Mouse (Mus musculus) forebrain, embryonic 12.5 days (tissue): ENCODE measurements around the gene Rcc1l. TPM values are rescaled to one million over a fixed set of nuclear protein-coding genes. Genes with fewer than 3 reads are reported as not detected.
A peak's percentile ranks its signal among the peaks of the same experiment; 100 is the strongest.

ENCODE experiments used
- ATAC-seq: fragments of 200-750 bp; cut with Nextera tagmentation; 2 replicates; pipeline ENCODE4 v1.8.0; 2017; ENCODE audit warnings: moderate TSS enrichment; ENCODE audit not compliant: low FRiP score
- H3K27ac ChIP-seq: fragments of 300-500 bp; sonication (generic); 2 replicates; pipeline ENCODE4 v1.5.1; 2016; ENCODE audit warnings: mild to moderate bottlenecking
- H3K27me3 ChIP-seq: fragments of 300-500 bp; sonication (generic); 2 replicates; pipeline ENCODE4 v1.6.1; 2016; ENCODE audit warnings: mild to moderate bottlenecking
- H3K36me3 ChIP-seq: fragments of 300-500 bp; sonication (generic); replicated peaks from 2 replicates; pipeline ENCODE4 v1.6.1; 2016; ENCODE audit warnings: mild to moderate bottlenecking
- H3K4me1 ChIP-seq: fragments of 300-500 bp; sonication (generic); 2 replicates; pipeline ENCODE4 v1.6.1; 2016
- H3K4me2 ChIP-seq: fragments of 300-500 bp; sonication (generic); 2 replicates; pipeline ENCODE4 v1.6.1; 2016; ENCODE audit warnings: mild to moderate bottlenecking, moderate library complexity
- H3K4me3 ChIP-seq: fragments of 300-500 bp; sonication (generic); replicated peaks from 2 replicates; pipeline ENCODE4 v1.5.1; 2016; ENCODE audit warnings: mild to moderate bottlenecking
- H3K9ac ChIP-seq: fragments of 300-500 bp; sonication (generic); 2 replicates; pipeline ENCODE4 v1.6.1; 2016; ENCODE audit warnings: mild to moderate bottlenecking
- H3K9me3 ChIP-seq: fragments of 300-500 bp; sonication (generic); 2 replicates; pipeline ENCODE4 v1.6.1; 2016
- WGBS: fragments of 180-500 bp; shearing (Covaris S2); methylation state at CpG from one replicate; pipeline ENCODE4 v1.1.7; 2016; 5-methylcytosine and 5-hydroxymethylcytosine counted together
- polyA plus RNA-seq: library from polyadenylated mRNA; unstranded; fragments of >200 nt; fragmentation: Nextera tagmentation; extraction: Ambion mirVana; gene quantifications from 2 replicates; pipeline ENCODE4 v1.2.1, GENCODE M21; 2016

Gene Rcc1l
- polyA plus RNA-seq, 1 experiment from 2014 or later, result 29.4 TPM

DNA sequence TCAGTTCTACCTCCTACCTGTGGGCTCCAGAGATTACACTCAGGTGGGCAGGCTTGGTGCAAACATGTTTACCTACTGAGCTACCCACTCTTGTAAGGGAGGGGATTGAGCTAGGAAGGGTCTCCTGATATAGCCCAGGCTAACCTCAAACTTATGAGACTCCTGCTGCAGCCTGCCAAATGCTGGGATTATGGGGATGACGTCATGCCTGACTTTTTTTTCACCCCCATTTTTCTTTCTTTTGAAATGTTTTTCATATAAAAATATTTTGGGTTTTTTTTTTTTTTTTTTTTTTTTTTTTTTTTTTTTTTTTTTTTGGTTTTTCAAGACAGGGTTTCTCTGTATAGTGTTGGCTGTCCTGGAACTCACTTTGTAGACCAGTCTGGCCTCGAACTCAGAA lies 50.3 kb downstream of the Rcc1l start:
- 91% methylated on average over 2 of the region's 2 CpGs for WGBS
- ATAC-seq, result no peak

DNA sequence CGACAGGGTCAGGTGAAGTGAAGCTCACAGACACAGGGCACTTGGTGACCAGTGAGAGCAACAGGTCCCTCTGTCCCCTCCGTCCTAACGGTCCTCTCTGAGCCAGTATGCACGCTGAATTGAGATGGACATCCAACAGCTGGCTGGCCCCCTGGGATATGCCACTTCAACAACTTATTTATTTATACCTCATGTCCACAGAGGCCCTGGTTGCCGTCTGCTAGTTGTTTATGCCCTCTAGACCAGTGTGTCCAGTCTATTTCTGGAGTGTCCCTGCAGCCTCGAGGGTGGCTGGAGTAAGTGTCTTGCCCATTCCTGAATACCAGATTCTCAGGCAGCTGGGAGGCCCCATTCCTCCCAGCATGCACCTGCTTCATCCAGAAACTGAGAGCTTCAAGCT lies 52.7 kb downstream of the Rcc1l start:
- 0 out of 2 replicates have a peak, but pooled peaks cover 7% of the 10 kb centered on the region for H3K9me3 ChIP-seq
- peaks cover 9% of the 10 kb centered on the region; the same call in 1 of the 2 replicates for H3K4me1 ChIP-seq
- no peak for ATAC-seq
- no peak overlapping the region for H3K4me3 ChIP-seq
- no peak overlapping the region for H3K9ac ChIP-seq
- H3K4me2 ChIP-seq, result no peak overlapping the region
- WGBS, result 92% methylated on average over 6 of the region's 6 CpGs
- H3K27me3 ChIP-seq, result no peaks in the 10 kb centered on the region
- H3K27ac ChIP-seq, result no peak overlapping the region
- peaks cover 22% of the 10 kb centered on the region for H3K36me3 ChIP-seq

More for the DNA sequence above, 50.3 kb downstream of the Rcc1l start:
- no peak overlapping the region for H3K9ac ChIP-seq
- no peaks in the 10 kb centered on the region for H3K27me3 ChIP-seq
- peaks cover 6% of the 10 kb centered on the region; the same call in 1 of the 2 replicates for H3K4me1 ChIP-seq
- no peak overlapping the region for H3K27ac ChIP-seq
- H3K4me3 ChIP-seq, result no peak overlapping the region
- H3K4me2 ChIP-seq, result no peak overlapping the region
- peaks cover 22% of the 10 kb centered on the region for H3K36me3 ChIP-seq
- 0 out of 2 replicates have a peak, but pooled peaks cover 7% of the 10 kb centered on the region for H3K9me3 ChIP-seq

DNA sequence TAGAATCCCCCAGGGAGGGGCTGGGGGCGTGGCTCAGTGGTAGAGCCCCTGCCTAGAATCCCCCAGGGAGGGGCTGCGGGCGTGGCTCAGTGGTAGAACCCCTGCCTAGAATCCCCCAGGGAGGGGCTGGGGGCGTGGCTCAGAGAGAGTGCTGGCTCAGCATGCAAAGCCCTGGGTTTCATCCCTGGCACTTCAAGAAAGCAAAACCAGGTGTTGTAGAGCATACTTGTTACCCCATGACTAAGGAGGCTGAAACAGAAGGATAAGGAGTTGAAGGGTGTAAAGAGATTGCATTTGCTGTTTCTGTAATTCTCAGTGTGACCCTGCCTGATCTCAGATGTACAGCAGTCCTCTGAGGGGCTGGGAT lies 54.7 kb downstream of the Rcc1l start:
- 0 out of 2 replicates have a peak, but pooled peaks cover 5% of the 10 kb centered on the region for H3K9me3 ChIP-seq
- WGBS, result 79% methylated on average over 4 of the region's 4 CpGs
- no peak overlapping the region for H3K4me3 ChIP-seq
- no peaks in the 10 kb centered on the region for H3K27me3 ChIP-seq
- H3K4me2 ChIP-seq, result no peak overlapping the region
- H3K4me1 ChIP-seq, result peaks cover 9% of the 10 kb centered on the region; the same call in 1 of the 2 replicates
- H3K36me3 ChIP-seq, result peaks cover 20% of the 10 kb centered on the region
- no peak overlapping the region for H3K27ac ChIP-seq
- ATAC-seq, result no peak
- no peak overlapping the region for H3K9ac ChIP-seq

DNA sequence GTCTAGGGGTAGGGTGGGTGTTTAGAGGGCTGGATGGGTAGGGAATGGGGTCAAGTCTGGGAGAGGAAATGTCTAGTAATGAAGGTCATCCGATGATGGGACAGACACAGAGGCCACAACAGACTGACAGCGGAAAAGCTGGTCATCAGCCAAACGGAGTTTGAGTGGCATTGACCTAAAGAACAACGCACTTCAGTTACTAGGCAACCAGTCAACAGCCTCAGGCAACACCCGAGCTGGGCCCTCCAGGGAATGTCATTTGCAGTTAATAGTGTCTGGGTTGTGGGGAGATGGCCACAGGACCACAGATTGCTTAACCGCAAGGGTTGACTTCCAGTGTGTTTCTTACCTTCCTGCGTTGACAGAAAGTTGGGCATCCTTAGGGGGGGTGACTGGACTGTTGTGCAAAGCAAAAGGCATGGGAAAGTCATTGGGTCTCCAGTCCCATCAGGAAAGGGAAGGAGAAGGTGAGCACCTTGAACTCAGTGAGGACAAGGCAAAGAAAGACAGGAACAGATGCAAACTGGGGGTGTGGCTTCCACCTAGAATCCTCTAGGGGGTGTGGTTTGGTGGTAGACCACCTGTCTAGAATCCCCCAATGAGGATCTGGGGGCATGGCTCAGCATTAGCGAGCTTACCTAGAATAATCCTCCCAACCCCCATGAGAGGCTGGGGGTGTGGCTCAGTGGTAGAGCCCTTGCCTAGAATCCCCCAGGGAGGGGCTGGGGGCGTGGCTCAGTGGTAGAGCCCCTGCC lies 55.3 kb downstream of the Rcc1l start:
- no peak for ATAC-seq
- WGBS, result 73% methylated on average over 8 of the region's 9 CpGs
- Histone ChIP-seq H3K36me3 (peaks cover 16% of the 10 kb centered on the region), H3K27ac (no peak overlapping the region), H3K27me3 (no peaks in the 10 kb centered on the region), H3K4me3 (no peak overlapping the region), H3K9ac (no peak overlapping the region), H3K4me2 (no peak overlapping the region), H3K4me1 (peaks cover 9% of the 10 kb centered on the region; the same call in 1 of the 2 replicates), H3K9me3 (no peaks in the 10 kb centered on the region)

DNA sequence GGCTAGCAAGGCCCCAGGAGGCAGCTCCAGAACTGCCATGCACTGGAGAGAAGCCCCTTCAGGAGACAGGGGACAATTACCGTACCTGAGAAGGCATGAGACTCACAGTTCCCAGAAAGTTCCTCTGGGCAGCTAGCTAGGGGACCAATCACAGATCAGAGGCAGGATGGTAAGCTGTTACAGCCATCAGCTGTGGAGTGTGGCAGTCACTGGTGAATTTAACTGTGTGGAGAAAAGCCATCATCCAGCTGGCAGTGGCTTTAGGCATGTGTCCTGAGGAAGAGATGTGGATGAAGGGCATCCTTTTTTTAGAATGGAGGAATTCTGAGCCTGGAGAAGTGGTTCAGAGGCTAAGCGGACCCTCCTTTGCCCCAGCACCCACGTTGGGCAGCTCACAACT lies 56.4 kb downstream of the Rcc1l start:
- Histone ChIP-seq H3K27ac (0 out of 2 replicates have a peak overlapping the region, but pooled peaks have one; percentile 19), H3K36me3 (peaks cover 10% of the 10 kb centered on the region), H3K4me1 (peaks cover 9% of the 10 kb centered on the region; the same call in 1 of the 2 replicates), H3K9ac (no peak overlapping the region), H3K27me3 (no peaks in the 10 kb centered on the region), H3K4me3 (no peak overlapping the region), H3K4me2 (no peak overlapping the region), H3K9me3 (no peaks in the 10 kb centered on the region)
- 93% methylated on average over 3 of the region's 3 CpGs for WGBS
- ATAC-seq, result no peak

DNA sequence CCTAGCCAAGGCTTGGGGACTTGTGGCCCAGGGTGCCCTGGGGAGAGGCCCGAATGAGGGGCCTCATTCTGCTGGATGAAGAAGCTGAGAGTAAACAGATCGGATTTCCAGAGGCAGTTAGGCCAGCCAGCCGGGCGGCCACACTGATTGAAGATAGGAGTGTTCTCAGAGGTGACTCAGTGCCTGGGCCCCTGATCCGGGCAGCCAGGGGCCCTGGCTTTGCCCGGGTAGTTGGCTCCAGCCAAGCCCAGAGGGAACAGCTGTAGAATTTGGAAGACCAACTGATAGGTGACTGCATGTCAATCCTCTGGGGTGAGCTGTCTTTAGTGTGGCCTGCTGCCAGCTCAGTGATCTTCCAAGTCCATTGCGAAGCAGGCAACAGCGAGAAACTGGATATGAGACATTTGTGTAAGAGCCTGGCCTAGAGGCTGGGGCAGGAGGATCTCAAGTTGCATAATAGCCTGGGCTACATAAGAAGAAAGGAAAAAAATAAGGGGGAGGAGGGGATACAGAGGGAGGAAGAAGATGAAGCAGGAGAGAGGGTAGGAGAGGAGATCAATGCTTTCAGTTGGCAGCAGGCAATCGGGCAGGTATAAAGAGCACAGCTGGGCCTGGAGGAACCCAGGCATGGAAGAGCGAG lies 57.0 kb downstream of the Rcc1l start:
- Histone ChIP-seq H3K9me3 (no peaks in the 10 kb centered on the region), H3K36me3 (peaks cover 10% of the 10 kb centered on the region), H3K4me3 (no peak overlapping the region), H3K27me3 (no peaks in the 10 kb centered on the region), H3K9ac (no peak overlapping the region), H3K4me2 (no peak overlapping the region), H3K4me1 (peaks cover 9% of the 10 kb centered on the region; the same call in 1 of the 2 replicates), H3K27ac (no peak overlapping the region)
- no peak for ATAC-seq
- WGBS, result 81% methylated on average over 10 of the region's 10 CpGs

DNA sequence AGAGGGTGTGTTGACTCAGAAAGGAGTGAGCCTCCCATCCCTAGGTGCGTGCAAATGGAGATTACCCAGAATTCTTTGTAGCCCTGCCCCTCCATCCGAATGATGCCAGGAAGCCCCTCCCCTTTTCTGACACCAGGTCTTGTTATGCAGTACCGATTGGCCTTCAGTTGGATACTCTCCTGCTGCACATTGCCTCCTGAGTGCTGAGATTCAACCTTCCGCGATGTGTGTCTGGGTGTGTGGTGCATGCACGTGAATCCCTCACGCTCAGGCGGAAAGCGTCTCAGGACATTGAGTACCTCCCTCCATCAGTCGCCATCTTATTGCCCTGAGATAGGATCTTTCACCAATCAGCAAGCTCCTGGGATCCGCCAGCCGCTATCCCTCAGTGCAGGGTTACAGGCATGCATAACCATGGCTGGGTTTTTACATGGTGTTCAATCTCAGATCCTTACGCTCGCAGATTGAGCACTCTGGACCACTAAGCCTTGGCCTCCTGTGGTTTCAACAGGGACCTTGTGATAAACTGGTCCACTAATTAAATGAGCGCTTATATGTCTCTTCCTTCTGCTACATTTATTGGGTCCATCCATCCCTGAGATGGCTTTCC lies 57.7 kb downstream of the Rcc1l start:
- Histone ChIP-seq H3K27me3 (no peaks in the 10 kb centered on the region), H3K4me2 (no peak overlapping the region), H3K9me3 (no peaks in the 10 kb centered on the region), H3K4me3 (no peak overlapping the region), H3K4me1 (peaks cover 9% of the 10 kb centered on the region; the same call in 1 of the 2 replicates), H3K9ac (no peak overlapping the region), H3K27ac (no peak overlapping the region), H3K36me3 (peaks cover 10% of the 10 kb centered on the region)
- ATAC-seq, result no peak
- 94% methylated on average over 15 of the region's 15 CpGs for WGBS

DNA sequence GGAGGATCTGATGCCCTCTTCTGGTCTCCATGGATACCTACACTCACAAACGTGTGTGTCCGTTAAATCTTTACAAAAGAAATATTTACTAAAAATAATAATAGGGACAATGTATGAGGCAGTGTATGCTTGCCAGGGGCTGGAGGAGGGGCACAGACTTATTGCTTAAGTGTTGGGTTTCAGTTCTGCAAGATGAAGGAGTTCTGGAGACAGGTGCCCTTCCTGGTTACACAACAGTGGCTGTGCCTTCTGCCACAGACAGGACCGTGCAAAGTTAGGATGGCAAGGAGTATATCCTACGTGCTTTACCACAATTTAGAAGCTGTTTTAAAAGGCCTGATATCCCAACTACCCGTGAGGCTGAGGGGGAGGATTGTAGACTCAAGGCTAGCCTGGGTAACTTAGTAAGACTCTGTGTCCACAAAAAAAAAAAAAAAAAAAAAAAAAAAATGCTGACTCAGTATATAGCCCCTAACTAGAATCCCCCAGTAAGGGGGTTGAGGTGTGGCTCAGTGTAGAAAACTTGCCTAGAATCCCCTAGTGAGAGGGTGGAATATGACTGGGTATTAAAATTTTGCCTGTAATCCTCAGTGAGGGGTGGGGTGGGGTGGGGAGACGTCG lies 60.8 kb downstream of the Rcc1l start:
- H3K4me1 ChIP-seq, result peaks cover under 1% of the 10 kb centered on the region; the same call in 1 of the 2 replicates
- no peak overlapping the region for H3K9ac ChIP-seq
- no peak overlapping the region for H3K4me2 ChIP-seq
- H3K27ac ChIP-seq, result no peak overlapping the region
- H3K9me3 ChIP-seq, result no peaks in the 10 kb centered on the region
- 95% methylated on average over 7 of the region's 7 CpGs for WGBS
- ATAC-seq, result no peak
- H3K36me3 ChIP-seq, result peaks cover 17% of the 10 kb centered on the region
- no peak overlapping the region for H3K4me3 ChIP-seq
- H3K27me3 ChIP-seq, result no peaks in the 10 kb centered on the region

DNA sequence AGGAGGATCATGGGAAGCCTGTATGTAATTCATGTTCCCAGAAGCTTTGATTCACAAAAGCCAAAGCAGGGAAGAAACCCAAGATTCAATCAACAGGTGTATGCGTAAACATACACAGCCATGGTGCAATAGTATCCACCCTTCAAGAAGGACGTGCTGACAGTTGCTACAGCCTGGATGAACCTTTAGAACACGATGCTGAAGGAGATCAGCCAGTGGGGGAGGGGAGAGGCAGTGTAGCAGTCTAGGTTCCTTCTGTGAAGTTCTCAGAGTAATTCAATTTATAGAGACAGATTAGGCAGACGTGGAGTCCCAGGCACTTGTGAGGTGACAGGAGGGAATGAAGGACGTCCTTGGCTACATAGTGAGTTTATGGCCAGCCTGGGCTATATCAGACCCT lies 61.6 kb downstream of the Rcc1l start:
- Histone ChIP-seq H3K27me3 (no peaks in the 10 kb centered on the region), H3K9me3 (no peaks in the 10 kb centered on the region), H3K4me1 (no peaks in the 10 kb centered on the region), H3K9ac (no peak overlapping the region), H3K27ac (no peak overlapping the region), H3K36me3 (peaks cover 24% of the 10 kb centered on the region), H3K4me3 (no peak overlapping the region), H3K4me2 (no peak overlapping the region)
- WGBS, result 89% methylated on average over 5 of the region's 5 CpGs
- ATAC-seq, result no peak

DNA sequence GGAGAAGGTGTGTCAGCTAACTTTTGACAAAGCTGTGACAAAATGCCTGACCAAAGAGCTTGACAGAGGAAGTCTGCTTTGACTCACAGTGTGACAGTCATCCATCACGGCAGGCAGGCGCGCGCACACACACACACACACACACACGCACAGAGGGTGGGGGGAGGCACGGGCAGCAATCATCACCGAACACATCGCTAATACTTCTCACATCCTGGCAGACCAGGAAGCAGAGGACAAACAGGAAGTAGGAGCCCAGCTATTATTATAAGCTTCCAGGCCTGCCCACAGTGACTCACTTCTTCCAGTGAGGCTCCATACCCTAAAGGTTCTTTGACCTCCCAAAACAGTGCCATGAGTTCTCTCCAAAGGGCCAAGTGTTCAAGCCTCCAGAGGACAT lies 70.7 kb downstream of the Rcc1l start:
- H3K4me1 ChIP-seq, result peaks cover 17% of the 10 kb centered on the region
- H3K4me2 ChIP-seq, result no peak overlapping the region
- H3K36me3 ChIP-seq, result peaks cover 31% of the 10 kb centered on the region
- H3K9me3 ChIP-seq, result no peaks in the 10 kb centered on the region
- no peak overlapping the region for H3K4me3 ChIP-seq
- no peak overlapping the region for H3K27ac ChIP-seq
- 93% methylated on average over 8 of the region's 8 CpGs for WGBS
- no peaks in the 10 kb centered on the region for H3K27me3 ChIP-seq
- no peak for ATAC-seq
- no peak overlapping the region for H3K9ac ChIP-seq

DNA sequence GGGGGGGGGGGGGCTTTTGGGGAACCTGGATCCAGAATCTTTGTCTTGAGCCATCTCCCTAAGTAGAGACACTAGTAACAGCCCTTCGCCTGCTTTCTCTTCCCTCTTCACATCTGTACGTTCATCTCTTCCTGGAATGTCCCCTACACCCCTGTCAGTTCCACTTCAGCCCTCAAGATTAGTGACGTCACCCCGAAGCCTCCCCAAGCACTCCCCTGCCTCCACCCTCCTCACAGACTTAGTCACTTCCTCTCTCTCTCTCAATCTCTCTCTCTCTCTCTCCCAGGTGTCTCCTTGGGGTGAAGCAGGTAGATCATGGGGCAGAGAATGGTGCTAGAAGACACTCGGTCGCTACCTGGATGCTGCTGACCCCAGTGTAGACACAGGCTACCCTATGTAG lies 73.9 kb downstream of the Rcc1l start:
- H3K27ac ChIP-seq, result no peak overlapping the region
- H3K9ac ChIP-seq, result no peak overlapping the region
- WGBS, result 78% methylated on average over 6 of the region's 6 CpGs
- no peak overlapping the region for H3K4me3 ChIP-seq
- H3K36me3 ChIP-seq, result peaks cover 14% of the 10 kb centered on the region; the same call in 1 of the 2 replicates
- H3K4me1 ChIP-seq, result peaks cover 35% of the 10 kb centered on the region
- no peak overlapping the region for H3K4me2 ChIP-seq
- no peak for ATAC-seq
- no peaks in the 10 kb centered on the region for H3K27me3 ChIP-seq
- H3K9me3 ChIP-seq, result no peaks in the 10 kb centered on the region

DNA sequence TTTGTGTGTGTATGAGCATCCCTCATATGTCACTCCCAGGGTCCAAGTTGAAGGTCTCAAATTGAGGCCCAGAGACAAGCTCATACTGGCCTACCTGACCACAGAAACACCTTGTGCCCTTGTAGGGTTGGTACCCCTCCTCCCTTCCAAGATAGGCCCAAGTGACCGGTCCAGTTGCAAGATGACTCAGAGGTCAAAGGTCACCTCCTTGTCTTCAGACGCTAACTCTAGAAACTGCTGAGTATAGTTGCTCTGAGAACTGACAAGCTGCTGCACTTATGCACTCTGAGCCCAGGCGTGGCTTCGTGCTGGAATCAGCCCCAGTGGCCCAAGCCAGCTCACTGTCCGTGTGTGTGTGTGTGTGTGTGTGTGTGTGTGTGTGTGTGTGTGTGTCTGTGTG lies 74.7 kb downstream of the Rcc1l start:
- peaks cover 35% of the 10 kb centered on the region for H3K4me1 ChIP-seq
- H3K27ac ChIP-seq, result 0 out of 2 replicates have a peak overlapping the region, but pooled peaks have one; percentile 8
- H3K9me3 ChIP-seq, result no peaks in the 10 kb centered on the region
- peak overlapping the region; percentile 86 for H3K4me2 ChIP-seq
- H3K27me3 ChIP-seq, result no peaks in the 10 kb centered on the region
- WGBS, result 51% methylated on average over 5 of the region's 5 CpGs
- ATAC-seq, result no peak
- no peak overlapping the region for H3K9ac ChIP-seq
- 0 out of 2 replicates have a peak overlapping the region, but pooled peaks have one; percentile 66 for H3K4me3 ChIP-seq
- H3K36me3 ChIP-seq, result 0 out of 2 replicates have a peak, but pooled peaks cover 12% of the 10 kb centered on the region
